Mouse (Mus musculus) lung, adult 2 months (tissue): ENCODE data around the gene Zfp536. TPM values are rescaled to one million over a fixed set of nuclear protein-coding genes. Genes with fewer than 3 reads are reported as not detected.

Experiments used
- DNase-seq: peaks from one replicate; pipeline ENCODE4 v3.0.0; 2022
- H3K4me1 ChIP-seq: fragments of 200-500 bp; 2 replicates; pipeline ENCODE4 v1.6.1; 2011; ENCODE audit warnings: low read length; ENCODE audit not compliant: control insufficient read depth, insufficient read depth
- H3K4me3 ChIP-seq: fragments of 200-500 bp; replicated peaks from 2 replicates; pipeline ENCODE3; 2011; ENCODE audit warnings: low read depth, mild to moderate bottlenecking, control low read depth, low read length; ENCODE audit errors: extremely low read depth
- CTCF ChIP-seq: fragments of 200-500 bp; IDR thresholded peaks from 2 replicates; pipeline ENCODE4 v1.5.1; 2011; ENCODE audit warnings: mild to moderate bottlenecking, low read length, control low read depth; ENCODE audit not compliant: insufficient read depth
- WGBS: fragments of 180-500 bp; shearing (Covaris S2); methylation state at CpG from one replicate; pipeline ENCODE4 v1.1.7; 2018; 5-methylcytosine and 5-hydroxymethylcytosine counted together
- polyA plus RNA-seq: library from polyadenylated mRNA; depleted of rRNA; stranded (reverse); fragments of >200 nt; gene quantifications from 2 replicates; pipeline ENCODE4 v1.2.3, GENCODE M21; 2012; rRNA removed

Gene Zfp536
- polyA plus RNA-seq, 1 experiment, result 0.43 TPM

DNA sequence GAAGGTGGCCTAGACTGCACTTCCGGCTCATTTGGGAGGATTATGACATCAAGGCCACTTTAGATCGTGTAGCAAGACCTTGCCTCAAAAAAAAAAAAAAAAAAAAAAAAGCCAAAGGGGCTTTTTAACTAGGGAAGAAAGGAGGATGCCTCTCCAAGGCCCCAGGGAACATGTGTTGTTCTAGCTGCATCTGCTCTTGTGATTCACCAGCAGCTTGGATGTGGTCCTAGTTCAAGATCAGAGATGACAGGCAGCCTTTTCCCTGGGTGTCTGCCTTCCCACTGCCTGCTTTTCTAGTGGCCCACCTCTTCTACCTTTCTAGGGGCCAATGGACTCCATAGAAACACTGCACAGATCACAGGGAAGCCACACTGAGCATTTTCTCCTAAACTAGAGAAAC is 350.5 kb downstream of the Zfp536 start:
- WGBS, result 52% methylated on average over 2 of the region's 2 CpGs

More for the DNA sequence above, 350.5 kb downstream of the Zfp536 start:
- no peaks in the 10 kb centered on the region for H3K4me1 ChIP-seq
- no peak for DNase-seq
- no peak overlapping the region for H3K4me3 ChIP-seq
- no peak for TF ChIP-seq CTCF

Other genes with a start within 250 kb of the Zfp536 start
- gene Uri1, start 249.9 kb upstream of the Zfp536 start, polyA plus RNA-seq, result 8.1 and 12.1 TPM in 2 replicates